Mouse (Mus musculus) B cell, adult 2 months (primary cell): ENCODE measurements around the gene U2surp.

Experiments
- DNase-seq, 2 experiments: peaks; one replicate each; pipeline ENCODE4 v3.0.0; 2022

The U2surp gene

GRCm38 (mm10) chr9:95511472-95512330 lies at the start of gene U2surp:
U2surp (minus strand) TSS chr9:95511996.
- DNase-seq = peak; percentile 95 to 96

- DNase-seq = no peak
Measured at GRCm38 (mm10) chr9:95559936-95560735, 48.3 kb upstream of the U2surp start.

DNA sequence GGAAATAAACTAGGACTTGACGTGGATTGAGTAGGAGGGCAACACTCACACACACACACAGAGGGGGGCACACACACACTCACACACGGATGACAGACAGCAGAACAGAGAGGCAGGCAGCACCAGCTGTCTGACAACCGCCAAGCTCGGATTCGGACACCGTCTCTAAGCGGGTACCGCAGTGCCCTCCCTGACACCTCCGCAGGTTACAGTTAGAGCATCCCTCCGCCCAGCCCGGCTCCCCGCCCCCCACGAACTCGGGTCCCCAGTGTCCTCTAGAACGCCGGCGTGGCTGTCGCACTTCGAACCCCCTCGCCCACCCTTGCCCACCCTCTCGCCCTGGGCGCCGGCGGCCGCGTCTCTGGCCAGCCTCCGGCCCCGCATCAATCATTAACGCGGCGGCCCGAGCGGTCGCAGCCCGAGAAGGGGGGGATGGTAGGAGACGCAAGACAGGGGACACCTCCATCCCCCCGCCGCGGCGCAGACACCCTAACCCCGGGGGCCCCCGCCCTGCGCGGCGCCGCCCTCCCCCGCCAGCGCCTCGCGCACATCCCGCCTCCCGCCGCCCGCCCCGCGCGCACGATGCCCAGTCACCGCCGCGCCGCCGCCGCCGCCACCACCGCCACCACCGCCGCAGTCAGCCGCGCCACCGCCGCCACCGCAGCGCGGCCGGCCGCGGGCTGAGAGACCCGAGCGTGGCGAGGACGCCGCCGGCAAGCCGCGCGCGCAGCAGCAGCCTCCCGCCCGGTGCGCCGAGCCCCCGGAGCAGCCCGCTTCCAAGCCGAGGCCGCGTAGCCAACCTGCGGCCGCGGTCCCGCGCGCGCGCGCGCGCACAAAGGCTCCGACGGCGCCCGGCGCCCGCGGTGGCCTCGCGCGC lies 47.5 kb upstream of the U2surp start, which contains the start of gene Paqr9:
TSS of gene Paqr9 (plus strand) at position 599 of the 877 bp plus-strand sequence.
- DNase-seq = no peak

GRCm38 (mm10) chr9:95558726-95559058 lies 46.9 kb upstream of the U2surp start:
- no peak for DNase-seq

GRCm38 (mm10) chr9:95557722-95558121 lies 45.9 kb upstream of the U2surp start:
- no peak for DNase-seq

GRCm38 (mm10) chr9:95556067-95556512 lies 44.3 kb upstream of the U2surp start:
- DNase-seq = no peak

GRCm38 (mm10) chr9:95555233-95555740 lies 43.5 kb upstream of the U2surp start:
- DNase-seq = no peak

- no peak for DNase-seq
Measured at GRCm38 (mm10) chr9:95554231-95555221, 42.7 kb upstream of the U2surp start.

- DNase-seq = no peak
Measured at GRCm38 (mm10) chr9:95552175-95552705, 40.4 kb upstream of the U2surp start.

- DNase-seq = no peak
Measured at GRCm38 (mm10) chr9:95550856-95551774, 39.3 kb upstream of the U2surp start.

GRCm38 (mm10) chr9:95549626-95550411 lies 38.0 kb upstream of the U2surp start:
- DNase-seq = no peak

DNA sequence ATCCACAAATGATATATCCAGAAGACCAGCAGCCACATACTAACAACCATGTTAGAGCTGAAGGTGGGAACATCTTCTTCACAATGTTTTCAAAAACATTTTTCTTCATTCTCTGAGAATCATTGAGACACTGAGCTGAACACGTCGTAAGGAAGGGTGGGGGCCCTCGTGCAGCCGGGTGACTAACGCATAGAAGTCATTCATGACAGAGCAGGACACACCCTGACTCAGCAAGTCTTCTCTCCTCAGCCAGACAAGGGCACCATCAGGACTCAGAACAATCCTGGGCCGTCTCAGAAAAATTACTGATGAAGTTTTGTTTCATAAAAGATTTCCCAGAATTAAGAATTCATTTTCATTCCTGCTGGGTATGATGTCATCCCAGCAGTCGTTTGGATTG lies 34.9 kb upstream of the U2surp start:
- DNase-seq = no peak

- DNase-seq = no peak
Measured at GRCm38 (mm10) chr9:95544598-95544997, 32.8 kb upstream of the U2surp start.

DNA sequence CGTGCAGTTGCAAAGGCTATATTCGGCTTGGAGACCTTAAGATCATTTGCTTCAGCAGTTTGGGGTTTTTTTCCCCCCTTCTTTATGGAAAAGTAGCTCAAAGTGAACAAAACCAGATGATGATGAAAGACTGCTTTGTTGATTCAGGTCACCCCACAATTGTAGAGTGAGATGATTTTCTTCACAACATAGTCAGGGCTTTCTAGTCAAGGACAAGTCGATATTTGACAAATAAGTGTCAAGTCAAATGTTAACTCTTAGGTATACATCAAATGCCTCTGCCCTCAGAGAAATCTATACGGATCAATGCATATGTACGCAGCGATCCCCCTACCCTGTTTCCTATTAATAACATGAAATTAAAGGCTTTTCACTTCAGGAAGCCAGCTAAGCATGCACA lies 30.7 kb upstream of the U2surp start:
- no peak for DNase-seq

GRCm38 (mm10) chr9:95541650-95542432 lies 30.0 kb upstream of the U2surp start:
- no peak for DNase-seq

- DNase-seq = no peak
Measured at GRCm38 (mm10) chr9:95541208-95541607, 29.4 kb upstream of the U2surp start.

DNA sequence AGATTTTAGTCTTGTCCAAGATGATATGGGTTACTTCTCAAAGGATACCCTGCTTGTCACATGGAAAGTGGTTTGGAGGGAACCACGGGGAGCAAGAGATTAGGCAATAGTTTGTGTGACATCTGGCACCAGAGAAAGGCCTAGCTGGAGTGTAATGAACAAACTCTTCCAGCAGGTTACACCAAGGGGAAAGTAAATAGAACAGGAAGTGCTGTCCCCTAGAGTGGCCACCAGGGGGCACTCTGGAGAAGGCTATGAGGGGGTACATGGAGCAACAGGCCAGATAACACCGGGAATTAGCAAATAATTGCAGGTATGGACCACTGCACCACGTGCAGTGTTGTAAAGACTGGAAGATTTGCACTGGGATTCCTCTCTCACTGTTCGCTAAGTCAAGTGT lies 28.7 kb upstream of the U2surp start:
- peak; percentile 73 to 78 for DNase-seq

- no peak for DNase-seq
Measured at GRCm38 (mm10) chr9:95539176-95539800, 27.5 kb upstream of the U2surp start.
